Mouse (Mus musculus) hindbrain, embryonic 10.5 days (tissue): ENCODE measurements at regions not wholly inside any gene's neighbourhood (a gene's known extent, or its start where the extent isn't known, plus 50 kb on each side); places are given as distances from the start of the nearest gene placed in this dataset.

Experiments used
- DNase-seq: peaks from one replicate; pipeline ENCODE4 v3.0.0-alpha.2; 2017; ENCODE audit warnings: low spot score
- H3K27ac ChIP-seq: fragments of 300-500 bp; sonication (generic); 2 replicates; pipeline ENCODE4 v1.5.1; 2016; ENCODE audit warnings: mild to moderate bottlenecking, moderate library complexity
- H3K27me3 ChIP-seq: fragments of 300-500 bp; sonication (generic); 2 replicates; pipeline ENCODE4 v1.6.1; 2016; ENCODE audit warnings: mild to moderate bottlenecking; ENCODE audit not compliant: poor library complexity, insufficient read depth, severe bottlenecking
- H3K36me3 ChIP-seq: fragments of 300-500 bp; sonication (generic); 2 replicates; pipeline ENCODE4 v1.6.1; 2016; ENCODE audit warnings: mild to moderate bottlenecking, moderate library complexity
- H3K4me1 ChIP-seq: fragments of 300-500 bp; sonication (generic); replicated peaks from 2 replicates; pipeline ENCODE4 v1.6.1; 2016; ENCODE audit warnings: mild to moderate bottlenecking
- H3K4me3 ChIP-seq: fragments of 300-500 bp; sonication (generic); 2 replicates; pipeline ENCODE4 v1.5.1; 2016; ENCODE audit warnings: mild to moderate bottlenecking, moderate library complexity
- H3K9me3 ChIP-seq: fragments of 300-500 bp; sonication (generic); 2 replicates; pipeline ENCODE4 v1.6.1; 2016; ENCODE audit warnings: mild to moderate bottlenecking, moderate library complexity
- WGBS: fragments of 180-500 bp; shearing (Covaris S2); methylation state at CpG from one replicate; pipeline ENCODE4 v1.1.7; 2016; 5-methylcytosine and 5-hydroxymethylcytosine counted together

DNA sequence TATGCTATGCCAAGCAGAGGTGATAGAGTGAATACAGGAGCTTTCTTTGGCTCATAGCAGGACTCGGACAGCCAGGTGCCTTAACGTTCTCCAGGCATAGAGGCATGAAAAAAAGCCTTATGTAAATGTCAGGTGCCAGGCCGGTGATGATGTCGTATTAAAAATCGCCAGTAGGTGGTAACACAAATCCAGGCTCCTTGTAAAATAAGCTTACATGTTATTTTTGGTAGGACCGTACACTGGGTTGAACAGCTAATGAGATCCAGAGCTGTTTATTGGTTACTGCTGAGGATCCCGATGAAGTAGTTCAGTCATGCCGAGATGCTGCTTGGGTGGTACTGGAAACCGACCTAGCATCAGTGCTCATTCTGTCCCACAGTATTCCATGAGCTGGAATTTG lies 133.1 kb upstream of the Tars start:
- H3K27me3 ChIP-seq = no peaks in the 10 kb centered on the region
- H3K36me3 ChIP-seq = no peaks in the 10 kb centered on the region
- no peak for DNase-seq
- H3K4me3 ChIP-seq = no peak overlapping the region
- WGBS = 79% methylated on average over 9 of the region's 9 CpGs
- H3K9me3 ChIP-seq = no peaks in the 10 kb centered on the region
- H3K4me1 ChIP-seq = no peaks in the 10 kb centered on the region
- H3K27ac ChIP-seq = no peak overlapping the region

DNA sequence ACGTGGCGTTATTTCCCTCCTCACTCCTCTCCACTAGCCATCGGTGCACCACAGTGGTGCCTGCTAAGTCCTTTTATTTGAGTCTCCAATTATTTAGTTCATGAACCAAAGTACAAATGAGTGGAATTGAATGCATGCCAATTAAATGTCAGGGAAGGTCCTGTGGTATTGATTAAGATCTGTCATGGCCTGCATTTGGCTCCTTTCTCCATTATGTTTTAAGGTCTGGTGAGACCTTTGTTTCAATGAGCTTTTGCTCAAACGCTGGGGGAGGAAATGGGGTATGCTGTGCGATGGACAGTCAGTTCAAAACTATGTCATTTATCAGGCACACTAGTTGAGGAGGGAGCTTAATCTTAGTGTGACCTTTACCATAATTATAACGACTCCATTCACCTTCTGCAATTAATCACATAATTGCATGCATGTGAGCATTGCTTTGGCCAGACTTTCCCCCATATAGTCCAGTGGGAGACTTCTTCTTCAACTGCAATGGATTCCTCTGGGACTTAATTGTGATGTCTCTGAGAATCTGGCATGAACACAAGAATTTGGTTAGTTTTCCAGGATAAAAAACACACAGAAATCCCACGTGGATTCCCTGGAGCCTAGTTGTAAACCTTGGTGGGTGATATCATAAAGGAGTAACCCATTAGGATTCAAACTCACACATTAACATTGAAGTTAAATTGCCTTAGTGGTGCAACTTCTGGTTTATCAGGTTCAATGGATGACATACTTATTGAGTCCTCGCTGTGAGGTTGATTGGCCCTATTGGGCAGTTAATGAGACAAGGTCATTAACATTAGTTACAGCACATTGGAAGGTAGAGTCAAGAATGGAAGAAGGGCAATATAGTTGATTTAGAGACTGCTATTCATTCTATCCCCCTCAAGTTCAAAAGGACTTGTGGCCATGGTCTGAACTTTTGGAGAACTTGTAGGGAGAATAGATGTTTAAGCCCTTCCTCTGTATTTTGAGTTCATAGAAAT lies 130.7 kb upstream of the Tars start:
- no peak for DNase-seq
- WGBS = 69% methylated on average over 8 of the region's 8 CpGs
- H3K4me3 ChIP-seq = no peak overlapping the region

DNA sequence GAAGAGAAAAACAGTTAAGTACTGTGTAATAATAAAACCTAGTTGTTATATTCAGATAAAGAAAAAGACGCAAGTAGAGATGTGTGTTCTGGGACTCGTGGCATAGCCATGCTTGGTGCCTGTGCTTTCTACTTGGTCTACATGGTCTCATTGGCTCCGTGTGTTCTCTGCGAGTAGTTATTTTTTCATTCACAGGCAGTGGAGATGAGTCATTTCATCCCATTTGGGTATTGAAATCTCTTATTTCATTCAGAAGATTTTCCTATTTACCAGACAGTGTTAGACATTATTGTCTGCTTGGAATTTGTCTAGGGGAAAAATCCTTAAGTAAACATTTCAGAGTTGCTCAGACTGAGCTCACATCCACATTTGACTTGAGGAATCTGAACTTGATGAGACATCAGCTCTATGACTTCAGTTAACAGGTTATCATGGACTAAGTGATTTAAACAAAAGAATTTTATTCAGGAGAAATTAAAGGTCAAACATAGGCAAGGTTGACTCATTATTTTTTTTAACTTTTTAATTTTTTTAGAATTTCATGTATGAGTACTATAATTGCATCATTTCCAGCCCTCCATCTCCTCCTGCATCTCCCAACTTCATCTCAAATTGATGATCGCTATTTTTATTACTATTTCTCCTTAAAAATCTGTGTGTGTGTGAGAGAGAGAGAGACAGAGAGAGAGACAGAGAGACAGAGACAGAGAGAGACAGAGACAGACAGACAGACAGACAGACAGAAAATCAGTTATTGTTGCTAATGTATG lies 125.1 kb upstream of the Tars start:
- Histone ChIP-seq H3K4me3 (no peak overlapping the region), H3K36me3 (no peaks in the 10 kb centered on the region), H3K27me3 (no peaks in the 10 kb centered on the region), H3K27ac (no peak overlapping the region), H3K4me1 (no peaks in the 10 kb centered on the region), H3K9me3 (no peaks in the 10 kb centered on the region)
- no peak for DNase-seq
- 89% methylated on average over 5 of the region's 5 CpGs for WGBS

More for the DNA sequence above, 130.7 kb upstream of the Tars start:
- Histone ChIP-seq H3K27me3 (no peaks in the 10 kb centered on the region), H3K9me3 (no peaks in the 10 kb centered on the region), H3K4me1 (no peaks in the 10 kb centered on the region), H3K36me3 (no peaks in the 10 kb centered on the region), H3K27ac (no peak overlapping the region)

DNA sequence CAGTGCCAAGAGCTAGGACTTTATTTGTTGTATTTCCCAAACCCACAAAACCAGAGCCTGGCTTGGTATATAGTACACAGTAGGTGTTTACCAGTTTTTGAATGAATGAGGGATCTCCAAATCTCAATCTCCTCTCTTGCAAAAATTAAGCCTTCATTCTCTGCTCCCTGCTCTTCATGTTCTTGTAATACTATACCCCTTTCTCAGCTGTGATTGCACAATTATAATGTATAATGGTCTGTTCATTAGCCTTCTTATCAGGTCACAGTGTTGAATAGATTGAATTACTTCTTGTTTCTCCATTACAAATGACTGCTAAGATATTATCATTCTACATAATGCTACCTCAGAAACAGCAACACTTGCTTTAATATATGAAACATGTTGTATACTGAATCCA lies 119.1 kb upstream of the Tars start:
- DNase-seq = no peak
- Histone ChIP-seq H3K36me3 (no peaks in the 10 kb centered on the region), H3K27me3 (no peaks in the 10 kb centered on the region), H3K4me1 (no peaks in the 10 kb centered on the region), H3K27ac (no peak overlapping the region), H3K4me3 (no peak overlapping the region), H3K9me3 (no peaks in the 10 kb centered on the region)

DNA sequence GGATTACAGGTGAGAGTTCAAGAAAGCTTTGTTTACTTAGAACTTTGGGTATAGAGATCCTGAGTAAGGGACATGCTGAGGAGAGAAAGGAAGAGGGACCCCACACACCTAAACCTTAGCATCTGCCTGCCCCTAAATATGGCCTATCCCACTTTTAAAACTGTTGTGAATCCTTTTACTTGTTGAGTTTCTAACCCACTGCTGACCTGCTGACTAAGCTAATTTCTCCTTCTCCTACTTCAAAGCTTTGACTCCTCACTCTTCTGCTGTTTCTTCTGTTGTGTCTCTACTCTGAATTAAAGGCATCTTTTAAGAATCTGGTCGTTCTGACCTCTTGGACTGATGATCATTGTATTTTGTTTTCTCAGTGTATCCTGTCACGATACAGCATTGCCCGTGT lies 118.4 kb upstream of the Tars start:
- WGBS = 70% methylated on average over 3 of the region's 3 CpGs
- no peak for DNase-seq

DNA sequence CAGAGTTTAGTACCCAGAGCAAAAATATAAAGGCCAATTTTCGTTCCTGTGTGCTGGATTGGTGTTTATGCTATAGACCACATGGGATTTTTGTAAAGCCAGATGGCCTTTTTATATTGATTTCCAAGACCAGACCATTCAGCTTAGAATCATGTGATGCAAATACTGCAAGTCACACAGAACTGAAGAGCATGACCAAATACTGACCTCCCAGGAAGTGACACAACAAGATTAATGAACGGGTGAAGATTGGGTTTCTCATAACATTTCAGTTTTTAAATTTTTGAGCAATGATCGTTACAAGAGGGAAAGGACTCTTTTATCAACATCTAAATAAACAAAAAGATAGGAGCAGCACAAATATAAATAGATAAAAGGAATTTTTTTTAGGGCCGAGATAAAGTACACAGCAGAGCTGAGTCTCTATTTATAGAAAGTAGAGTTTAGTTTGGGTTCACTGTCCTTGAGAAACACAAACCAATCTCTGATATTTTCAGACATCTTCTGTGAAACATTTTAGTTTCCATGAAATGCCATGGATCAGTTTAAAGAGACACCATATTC lies 105.7 kb upstream of the Tars start:
- no peak overlapping the region for H3K27ac ChIP-seq
- H3K36me3 ChIP-seq = no peaks in the 10 kb centered on the region
- no peak for DNase-seq
- H3K4me3 ChIP-seq = no peak overlapping the region
- H3K4me1 ChIP-seq = no peaks in the 10 kb centered on the region
- WGBS = 79% methylated on average over 4 of the region's 4 CpGs
- no peaks in the 10 kb centered on the region for H3K27me3 ChIP-seq
- no peaks in the 10 kb centered on the region for H3K9me3 ChIP-seq

More for the DNA sequence above, 118.4 kb upstream of the Tars start:
- no peaks in the 10 kb centered on the region for H3K36me3 ChIP-seq
- no peak overlapping the region for H3K27ac ChIP-seq
- no peaks in the 10 kb centered on the region for H3K27me3 ChIP-seq
- H3K9me3 ChIP-seq = no peaks in the 10 kb centered on the region
- H3K4me3 ChIP-seq = no peak overlapping the region
- H3K4me1 ChIP-seq = no peaks in the 10 kb centered on the region

DNA sequence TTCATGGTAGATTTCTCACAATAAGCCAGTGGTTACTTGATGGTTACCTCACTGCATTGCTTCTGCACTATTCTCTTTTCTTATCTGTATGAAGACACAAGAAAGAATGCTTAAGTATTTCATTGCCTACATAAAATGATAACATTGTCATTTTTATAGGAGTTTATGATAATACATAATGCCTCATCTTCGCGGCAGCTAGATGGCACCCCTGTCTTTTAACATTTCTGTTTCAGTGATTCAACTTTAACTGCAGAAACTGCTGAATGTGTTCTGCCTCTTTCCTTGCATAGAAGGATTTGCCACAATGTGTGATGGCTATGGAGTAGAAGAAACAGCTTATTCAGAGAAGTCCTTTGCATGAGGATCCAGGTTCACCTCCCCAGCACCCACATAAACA lies 97.0 kb upstream of the Tars start:
- DNase-seq = no peak
- Histone ChIP-seq H3K36me3 (no peaks in the 10 kb centered on the region), H3K27ac (no peak overlapping the region), H3K27me3 (no peaks in the 10 kb centered on the region), H3K4me3 (no peak overlapping the region), H3K9me3 (no peaks in the 10 kb centered on the region), H3K4me1 (no peaks in the 10 kb centered on the region)
- WGBS = 98% methylated on average over 2 of the region's 2 CpGs

DNA sequence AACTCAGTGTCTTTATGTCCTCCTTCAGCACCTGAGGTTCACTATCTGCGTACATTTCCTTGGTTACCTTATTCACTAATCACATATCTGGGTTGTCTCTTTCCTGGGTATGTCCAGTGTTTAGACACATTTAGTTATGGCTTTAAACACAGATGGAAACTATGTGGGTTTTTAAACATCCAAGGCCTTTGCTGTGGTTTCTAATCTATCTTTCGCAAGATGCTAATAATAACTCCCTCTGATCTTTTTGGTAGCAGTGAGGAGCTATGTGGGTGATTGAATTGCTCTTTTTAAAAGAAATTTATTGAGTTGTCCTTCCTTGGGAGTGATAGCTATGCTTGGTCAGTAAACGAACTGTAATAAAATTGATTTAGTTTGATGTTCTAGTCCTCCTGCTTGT lies 89.7 kb upstream of the Tars start:
- Histone ChIP-seq H3K9me3 (no peaks in the 10 kb centered on the region), H3K4me3 (no peak overlapping the region), H3K27ac (no peak overlapping the region), H3K4me1 (no peaks in the 10 kb centered on the region), H3K27me3 (no peaks in the 10 kb centered on the region), H3K36me3 (no peaks in the 10 kb centered on the region)
- DNase-seq = no peak
- WGBS = 94% methylated on average over 3 of the region's 3 CpGs

DNA sequence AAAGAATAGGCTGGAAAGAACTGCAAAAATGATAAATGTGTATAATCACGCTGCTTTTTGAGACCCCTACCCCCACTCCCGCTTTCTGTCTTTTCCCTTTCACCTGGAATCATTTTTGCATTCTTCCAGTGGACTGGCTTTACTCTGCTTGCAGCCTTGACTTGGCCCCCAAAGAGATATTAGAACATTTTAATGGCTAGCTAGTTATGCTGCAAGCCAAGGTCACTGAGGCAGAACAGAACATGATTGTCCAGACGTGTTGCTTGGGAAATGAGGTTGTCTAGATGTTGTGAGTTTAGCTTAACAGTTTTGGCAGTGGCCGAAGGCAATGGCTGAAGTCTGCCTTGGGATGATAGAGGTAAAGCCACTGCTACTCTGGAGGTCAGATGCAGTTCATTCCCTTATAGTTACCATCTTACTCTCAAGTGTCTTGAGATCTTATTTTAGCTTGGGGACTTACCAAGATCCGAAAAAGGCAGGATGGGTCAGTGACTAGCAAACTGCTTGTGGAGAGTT lies 87.9 kb upstream of the Tars start:
- Histone ChIP-seq H3K9me3 (no peaks in the 10 kb centered on the region), H3K36me3 (no peaks in the 10 kb centered on the region), H3K4me1 (no peaks in the 10 kb centered on the region), H3K4me3 (no peak overlapping the region), H3K27ac (no peak overlapping the region), H3K27me3 (no peaks in the 10 kb centered on the region)
- no peak for DNase-seq
- 85% methylated on average over 5 of the region's 5 CpGs for WGBS

DNA sequence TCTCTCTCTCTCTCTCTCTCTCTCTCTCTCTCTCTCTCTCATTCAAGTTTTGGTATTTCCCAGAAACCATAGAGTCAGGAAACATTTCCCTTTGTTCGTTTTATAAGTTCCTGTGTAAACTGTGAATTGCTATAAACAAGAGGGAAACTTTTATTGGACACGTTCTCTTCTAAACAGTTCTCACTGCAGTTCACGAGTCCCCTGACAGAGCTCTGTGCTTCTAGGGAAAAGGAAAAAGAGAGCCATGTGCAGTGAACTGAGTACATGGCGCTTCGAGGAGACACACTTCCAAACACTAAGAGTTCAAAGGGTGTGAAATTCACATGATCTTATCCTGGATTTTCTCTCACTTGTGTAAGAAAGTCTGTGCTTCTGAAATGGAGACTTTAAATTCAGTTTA lies 84.5 kb upstream of the Tars start:
- Histone ChIP-seq H3K27me3 (no peaks in the 10 kb centered on the region), H3K4me3 (no peak overlapping the region), H3K36me3 (no peaks in the 10 kb centered on the region), H3K27ac (no peak overlapping the region), H3K9me3 (no peaks in the 10 kb centered on the region), H3K4me1 (no peaks in the 10 kb centered on the region)
- 80% methylated on average over 5 of the region's 5 CpGs for WGBS
- DNase-seq = no peak

DNA sequence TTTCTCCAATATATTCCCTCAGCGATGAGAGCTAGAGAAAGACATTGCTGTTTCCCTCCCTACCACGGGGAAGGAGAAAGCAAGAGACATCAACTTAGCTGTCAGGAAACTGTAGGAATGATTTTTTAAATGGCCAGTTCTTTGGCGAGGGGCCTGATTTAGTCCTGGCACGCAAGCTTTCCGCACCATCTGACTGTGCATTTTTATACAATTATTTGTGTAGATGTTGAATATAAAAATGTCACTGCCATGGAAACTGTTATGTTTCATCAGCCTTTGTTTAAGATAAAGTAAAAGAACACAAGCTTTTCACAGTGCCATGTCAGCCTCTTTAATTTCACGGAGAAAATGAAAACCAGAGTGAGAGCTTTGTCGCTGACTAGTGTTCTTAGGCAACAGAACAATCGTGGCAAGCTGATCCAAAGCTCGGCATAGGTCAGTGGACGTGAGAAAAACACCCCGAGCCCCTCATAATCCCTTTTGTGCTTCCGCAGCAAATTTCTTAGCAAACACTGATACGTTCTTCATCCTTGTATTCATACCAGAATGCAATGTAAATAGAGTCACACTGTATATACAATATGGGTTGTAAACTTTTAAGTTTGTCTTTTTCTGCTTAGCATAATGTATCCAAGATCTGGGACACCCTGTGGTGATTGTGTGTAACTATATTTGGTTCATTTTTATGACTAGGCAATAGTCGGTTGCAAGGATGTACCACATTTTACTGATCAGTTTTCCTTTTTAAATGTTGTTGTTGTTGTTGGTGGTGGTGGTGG lies 79.9 kb upstream of the Tars start:
- no peaks in the 10 kb centered on the region for H3K9me3 ChIP-seq
- no peaks in the 10 kb centered on the region for H3K4me1 ChIP-seq
- WGBS = 87% methylated on average over 14 of the region's 14 CpGs
- no peak overlapping the region for H3K27ac ChIP-seq
- DNase-seq = no peak
- H3K4me3 ChIP-seq = no peak overlapping the region
- H3K36me3 ChIP-seq = no peaks in the 10 kb centered on the region
- no peaks in the 10 kb centered on the region for H3K27me3 ChIP-seq

DNA sequence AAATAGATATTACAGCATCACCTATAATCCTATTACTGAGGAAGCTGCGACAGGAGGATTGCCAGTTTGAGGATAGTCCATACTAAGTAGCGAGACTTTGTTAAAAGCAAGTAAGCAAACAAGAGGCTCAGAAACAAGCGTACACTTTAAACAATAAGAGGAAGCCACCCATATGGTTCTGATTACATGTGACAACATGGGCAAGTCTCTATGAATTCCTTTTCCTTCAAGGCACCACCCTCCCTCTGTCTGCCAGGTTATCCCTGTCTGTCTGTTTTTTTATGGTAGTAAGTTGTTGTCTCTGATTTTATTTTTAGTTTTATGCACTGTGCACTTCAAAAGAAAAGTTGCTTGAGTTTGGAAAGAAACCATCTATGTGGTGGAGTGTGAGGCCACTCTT lies 76.8 kb upstream of the Tars start:
- no peak for DNase-seq
- H3K4me1 ChIP-seq = no peaks in the 10 kb centered on the region
- WGBS = 83% methylated on average over 3 of the region's 3 CpGs
- H3K9me3 ChIP-seq = no peaks in the 10 kb centered on the region
- no peak overlapping the region for H3K4me3 ChIP-seq
- no peaks in the 10 kb centered on the region for H3K27me3 ChIP-seq
- H3K27ac ChIP-seq = no peak overlapping the region
- no peaks in the 10 kb centered on the region for H3K36me3 ChIP-seq
